Mouse (Mus musculus) ES-Bruce4 (cell line): ENCODE measurements around the gene Trcg1. TPM values are rescaled to one million over a fixed set of nuclear protein-coding genes. Genes with fewer than 3 reads are reported as not detected.
A peak's percentile ranks its signal among the peaks of the same experiment; 100 is the strongest.
"Not testable (repeated sequence)": the region's sequence is repeated elsewhere in the genome, so short reads cannot be mapped to it uniquely, and the experiment has no call there.

Experiments used
- H3K27ac ChIP-seq: 2 replicates; pipeline ENCODE4 v1.5.1; 2012; ENCODE audit warnings: low read length, inconsistent platforms; ENCODE audit not compliant: insufficient read depth
- H3K27me3 ChIP-seq: 2 replicates; pipeline ENCODE4 v1.6.1; 2012; ENCODE audit warnings: mild to moderate bottlenecking, low read length, inconsistent platforms; ENCODE audit not compliant: control insufficient read depth, poor library complexity, insufficient read depth, severe bottlenecking
- H3K36me3 ChIP-seq: 2 replicates; pipeline ENCODE4 v1.6.1; 2012; ENCODE audit warnings: inconsistent platforms, mild to moderate bottlenecking, low read length, moderate library complexity; ENCODE audit not compliant: control insufficient read depth, poor library complexity, insufficient read depth, severe bottlenecking
- H3K4me1 ChIP-seq: one replicate; pipeline ENCODE4 v1.8.1; 2011; ENCODE audit warnings: low read length; ENCODE audit not compliant: control insufficient read depth, insufficient read depth
- H3K4me3 ChIP-seq: 2 replicates; pipeline ENCODE4 v1.5.1; 2011; ENCODE audit warnings: low read depth, mild to moderate bottlenecking, low read length
- H3K9ac ChIP-seq: 2 replicates; pipeline ENCODE4 v1.6.1; 2012; ENCODE audit warnings: low read depth, mild to moderate bottlenecking, inconsistent platforms; ENCODE audit not compliant: poor library complexity, severe bottlenecking
- H3K9me3 ChIP-seq: replicated peaks from 2 replicates; pipeline ENCODE4 v1.6.1; 2012; ENCODE audit warnings: mild to moderate bottlenecking, low read length, inconsistent platforms; ENCODE audit not compliant: control insufficient read depth, poor library complexity, insufficient read depth, severe bottlenecking
- CTCF ChIP-seq: IDR thresholded peaks from one replicate; pipeline ENCODE4 v1.8.1; 2011; ENCODE audit warnings: low read depth, low read length
- EP300 ChIP-seq: IDR thresholded peaks from 2 replicates; pipeline ENCODE4 v1.6.1; 2011; ENCODE audit warnings: low read depth, low read length; ENCODE audit not compliant: insufficient read depth
- POLR2A ChIP-seq: IDR thresholded peaks from one replicate; pipeline ENCODE4 v1.8.1; 2011; ENCODE audit warnings: low read length; ENCODE audit not compliant: insufficient read depth
- polyA plus RNA-seq: library from polyadenylated mRNA; stranded (reverse); fragments of >200 nt; gene quantifications from 2 replicates; pipeline ENCODE4 v1.2.4, GENCODE M21; 2011; ENCODE audit warnings: low read depth; ENCODE audit not compliant: missing spikeins, insufficient read depth, insufficient read length

The Trcg1 gene
- polyA plus RNA-seq: not detected in 2 replicates

GRCm38 (mm10) chr9:57236256-57236655 lies at the start of gene Trcg1:
TSS of gene Trcg1 (plus strand) at chr9:57236556.
- TF ChIP-seq CTCF (no peak), EP300 (no peak), POLR2A (no peak)

GRCm38 (mm10) chr9:57196708-57197107 lies 39.6 kb upstream of the Trcg1 start:
- H3K36me3 ChIP-seq: no peaks in the 10 kb centered on the region
- peaks cover 31% of the 10 kb centered on the region for H3K9me3 ChIP-seq
- no peaks in the 10 kb centered on the region for H3K27me3 ChIP-seq
- H3K4me1 ChIP-seq: no peaks in the 10 kb centered on the region
- TF ChIP-seq POLR2A (no peak), EP300 (no peak), CTCF (no peak)
- no peak overlapping the region for H3K27ac ChIP-seq
- H3K4me3 ChIP-seq: no peak overlapping the region
- H3K9ac ChIP-seq: no peak overlapping the region

More at GRCm38 (mm10) chr9:57236256-57236655, at the start of gene Trcg1:
- Histone ChIP-seq H3K4me3 (no peak within 1 kb of the TSS), H3K9me3 (no peaks in the 10 kb centered on the region), H3K9ac (no peak within 1 kb of the TSS), H3K4me1 (no peaks in the 10 kb centered on the region), H3K27ac (no peak within 1 kb of the TSS), H3K36me3 (no peaks in the 10 kb centered on the region), H3K27me3 (no peaks in the 10 kb centered on the region)

- Histone ChIP-seq H3K36me3 (no peaks in the 10 kb centered on the region), H3K4me1 (no peaks in the 10 kb centered on the region), H3K27me3 (no peaks in the 10 kb centered on the region), H3K9me3 (peaks cover 28% of the 10 kb centered on the region), H3K27ac (no peak overlapping the region), H3K9ac (no peak overlapping the region), H3K4me3 (no peak overlapping the region)
- no peak for TF ChIP-seq EP300
- TF ChIP-seq POLR2A: no peak
- TF ChIP-seq CTCF: no peak
Observed at GRCm38 (mm10) chr9:57197414-57197813, 38.9 kb upstream of the Trcg1 start.

- H3K4me3 ChIP-seq: no peak overlapping the region
- no peaks in the 10 kb centered on the region for H3K27me3 ChIP-seq
- H3K27ac ChIP-seq: peak overlapping the region; percentile 76; the same call in 1 of the 2 replicates
- H3K9me3 ChIP-seq: peaks cover 5% of the 10 kb centered on the region; the same call in 1 of the 2 replicates
- no peaks in the 10 kb centered on the region for H3K4me1 ChIP-seq
- TF ChIP-seq POLR2A (no peak), CTCF (no peak), EP300 (no peak)
- H3K36me3 ChIP-seq: no peaks in the 10 kb centered on the region
- H3K9ac ChIP-seq: no peak overlapping the region
Observed at GRCm38 (mm10) chr9:57202981-57203380, 33.4 kb upstream of the Trcg1 start.

GRCm38 (mm10) chr9:57203571-57203970 lies 32.8 kb upstream of the Trcg1 start:
- not testable (repeated sequence) for H3K4me3 ChIP-seq, H3K9me3 ChIP-seq, H3K9ac ChIP-seq, H3K27me3 ChIP-seq, H3K4me1 ChIP-seq, H3K36me3 ChIP-seq
- H3K27ac ChIP-seq: peak overlapping the region; percentile 76

GRCm38 (mm10) chr9:57206896-57207295 lies 29.5 kb upstream of the Trcg1 start:
- Histone ChIP-seq H3K4me1 (no peaks in the 10 kb centered on the region), H3K27me3 (no peaks in the 10 kb centered on the region), H3K9ac (no peak overlapping the region), H3K27ac (no peak overlapping the region), H3K36me3 (no peaks in the 10 kb centered on the region), H3K4me3 (no peak overlapping the region), H3K9me3 (peaks cover 5% of the 10 kb centered on the region; the same call in 1 of the 2 replicates)
- no peak for TF ChIP-seq CTCF
- no peak for TF ChIP-seq EP300
